Comparison of ENCODE assay signal across 8 mouse cellular contexts in the genomic region with DNA sequence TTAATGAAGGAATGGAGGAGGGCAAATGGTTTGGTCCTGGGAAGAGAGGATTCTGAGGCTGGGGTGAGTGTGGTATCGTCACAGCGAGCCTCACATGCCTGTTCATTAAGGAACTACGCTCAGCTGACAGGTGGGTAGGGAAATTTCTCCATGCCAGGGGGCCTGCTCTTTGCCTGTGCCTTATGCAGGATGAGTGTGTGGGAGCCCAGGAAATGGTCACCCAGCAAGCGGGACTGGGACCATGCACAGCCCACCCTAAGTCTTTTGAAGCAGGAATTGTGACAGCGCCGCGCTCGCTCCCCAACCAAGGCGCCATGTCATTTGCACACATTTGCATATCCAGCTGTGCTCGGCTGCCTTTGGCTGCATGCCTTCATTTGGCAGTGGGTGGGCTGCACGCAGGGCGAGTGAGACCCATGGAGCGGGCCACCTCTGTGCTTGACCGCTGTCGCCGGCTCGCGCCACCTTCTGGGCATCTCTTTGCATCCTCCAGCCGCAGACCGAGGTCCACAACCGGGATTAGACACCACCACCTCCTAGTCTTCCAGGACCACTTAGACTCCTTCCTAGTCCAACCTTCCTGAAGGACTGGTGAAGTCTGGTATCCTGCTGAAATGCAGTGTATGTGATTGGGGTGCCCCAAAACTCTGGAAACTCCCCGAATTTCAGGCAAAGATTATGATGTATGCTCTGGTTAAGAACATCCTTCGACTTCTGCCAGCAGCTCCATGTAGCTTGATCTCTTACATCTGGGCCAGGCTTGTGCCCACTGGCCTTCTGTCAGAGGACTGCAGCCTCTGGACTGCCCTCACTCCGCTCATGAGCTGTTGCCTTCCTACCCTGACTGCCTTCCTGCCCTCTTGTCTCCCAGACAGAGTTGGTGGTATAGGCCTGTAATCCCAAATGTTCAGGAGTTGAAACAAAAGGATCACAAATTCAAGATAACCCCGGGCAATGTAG. TPM values are rescaled to one million over a fixed set of nuclear protein-coding genes. Genes with fewer than 3 reads are reported as not detected.
A peak's percentile ranks its signal among the peaks of the same experiment; 100 is the strongest.
DNase-seq lines count a peak whose midpoint lies in the region; ATAC-seq and TF ChIP-seq lines count a peak whose summit lies in the region.

No protein-coding gene starts in this region.

- H3K9me3 ChIP-seq in limb, embryonic 15.5 days: no peaks in the 10 kb centered on the region
- no peaks in the 10 kb centered on the region for H3K9me3 ChIP-seq in stomach, embryonic 14.5 days (ENCODE audit: control insufficient read depth, low read depth, low read length)

- no peaks in the 10 kb centered on the region for H3K36me3 ChIP-seq in limb, embryonic 15.5 days
- H3K36me3 ChIP-seq in stomach, embryonic 14.5 days (ENCODE audit: control insufficient read depth, insufficient read depth, low read length): no peaks in the 10 kb centered on the region

- peak overlapping the region; percentile 76 for H3K4me2 ChIP-seq in limb, embryonic 15.5 days
- H3K4me2 ChIP-seq in stomach, embryonic 14.5 days (replicated peaks; ENCODE audit: low read depth, low read length): peak overlapping the region; percentile 70

- peaks cover 27% of the 10 kb centered on the region for H3K27me3 ChIP-seq in limb, embryonic 15.5 days
- H3K27me3 ChIP-seq in stomach, embryonic 14.5 days (ENCODE audit: control insufficient read depth, insufficient read depth, low read length): no peaks in the 10 kb centered on the region

- ATAC-seq in granulocyte monocyte progenitor cell, adult 5-6 weeks (replicated peaks; ENCODE audit: poor library complexity, severe bottlenecking): peak; percentile 8; the same call in 1 of the 2 replicates
- ATAC-seq in limb, embryonic 15.5 days (ENCODE audit: insufficient number of reproducible peaks, low FRiP score, low TSS enrichment, low read depth): no peak; the same call in 1 of the 2 replicates
- no peak for ATAC-seq in stomach, embryonic 14.5 days (ENCODE audit: insufficient number of reproducible peaks, insufficient read depth, low FRiP score, low read depth)

- no peak overlapping the region for H3K27ac ChIP-seq in limb, embryonic 15.5 days
- no peak overlapping the region for H3K27ac ChIP-seq in stomach, embryonic 14.5 days (ENCODE audit: low read length)

- DNase-seq in kidney, postnatal 10 days: peak; percentile 72
- no peak for DNase-seq in kidney, adult 9 months
- DNase-seq in brain, embryonic 14.5 days (ENCODE audit: low read depth): peak; percentile 63
- DNase-seq in frontal cortex, postnatal 10 days (ENCODE audit: low spot score in 2 of 2): no peak
- DNase-seq in layer of hippocampus, postnatal 36 days: no peak

- WGBS in limb, embryonic 15.5 days: 10% methylated on average over 25 of the region's 25 CpGs
- 11% methylated on average over 25 of the region's 25 CpGs for WGBS in stomach, embryonic 14.5 days

- peaks cover 21% of the 10 kb centered on the region for H3K4me1 ChIP-seq in limb, embryonic 15.5 days
- peaks cover 12% of the 10 kb centered on the region; the same call in 1 of the 2 replicates for H3K4me1 ChIP-seq in stomach, embryonic 14.5 days (ENCODE audit: control insufficient read depth, insufficient read depth, low read length)

- TF ChIP-seq POLR2A in brain, embryonic 14.5 days (IDR thresholded peaks at IDR 0.05; ENCODE audit: borderline replicate concordance, extremely low read depth, insufficient read depth, insufficient read length, poor library complexity, severe bottlenecking): no peak

- H3K9ac ChIP-seq in limb, embryonic 15.5 days: no peak overlapping the region
- H3K9ac ChIP-seq in stomach, embryonic 14.5 days (replicated peaks; ENCODE audit: low read depth, low read length): no peak overlapping the region

- 0 out of 2 replicates have a peak, but pooled peaks have one; percentile 10 for TF ChIP-seq CTCF in brain, embryonic 14.5 days (IDR thresholded peaks at IDR 0.05; ENCODE audit: borderline replicate concordance, extremely low read depth, insufficient read depth, insufficient read length)

- peak overlapping the region; percentile 40 for H3K4me3 ChIP-seq in limb, embryonic 15.5 days
- H3K4me3 ChIP-seq in stomach, embryonic 14.5 days (ENCODE audit: low read depth, low read length): peak overlapping the region; percentile 28

RNA-seq across cellular contexts. Expression of gene Smug1, which starts 17.0 kb away (rescaled TPM):
- polyA plus RNA-seq in brain, embryonic 14.5 days (2012; rRNA removed): 30.5 and 31.6 TPM in 2 replicates
- total RNA-seq in granulocyte monocyte progenitor cell, adult 5-6 weeks (2014; fragmentation: Nextera tagmentation): 3.3 and 4.7 TPM in 2 replicates
- 1.8 and 4.0 TPM in 2 replicates for total RNA-seq in granulocyte monocyte progenitor cell, adult 5-6 weeks (2017)
- polyA plus RNA-seq in limb, embryonic 15.5 days (2015; fragmentation: Nextera tagmentation; extraction: Ambion mirVana): 17.0 and 18.3 TPM in 2 replicates
- polyA plus RNA-seq in stomach, embryonic 14.5 days (2014; fragmentation: Nextera tagmentation; extraction: Ambion mirVana): 21.4 and 22.2 TPM in 2 replicates
- 10 to 100 TPM; 20.9 to 22.5 TPM for total RNA-seq in layer of hippocampus, postnatal 36 days (2021)

RNA-seq across cellular contexts. Expression of gene Cbx5, which starts 55.7 kb away (rescaled TPM):
- polyA plus RNA-seq in brain, embryonic 14.5 days (2012; rRNA removed): 101 and 118 TPM in 2 replicates
- total RNA-seq in granulocyte monocyte progenitor cell, adult 5-6 weeks (2014; fragmentation: Nextera tagmentation): 105 and 120 TPM in 2 replicates
- total RNA-seq in granulocyte monocyte progenitor cell, adult 5-6 weeks (2017): 225 and 229 TPM in 2 replicates
- polyA plus RNA-seq in limb, embryonic 15.5 days (2015; fragmentation: Nextera tagmentation; extraction: Ambion mirVana): 92.8 and 98.4 TPM in 2 replicates
- polyA plus RNA-seq in stomach, embryonic 14.5 days (2014; fragmentation: Nextera tagmentation; extraction: Ambion mirVana): 141 and 154 TPM in 2 replicates
- 100 to 1,000 TPM; 188 to 189 TPM for total RNA-seq in layer of hippocampus, postnatal 36 days (2021)

RNA-seq across cellular contexts. Expression of gene Hnrnpa1, which starts 56.3 kb away (rescaled TPM):
- polyA plus RNA-seq in brain, embryonic 14.5 days (2012; rRNA removed): 976 and 1,085 TPM in 2 replicates
- total RNA-seq in granulocyte monocyte progenitor cell, adult 5-6 weeks (2014; fragmentation: Nextera tagmentation): 605 and 693 TPM in 2 replicates
- 956 and 1,234 TPM in 2 replicates for total RNA-seq in granulocyte monocyte progenitor cell, adult 5-6 weeks (2017)
- polyA plus RNA-seq in limb, embryonic 15.5 days (2015; fragmentation: Nextera tagmentation; extraction: Ambion mirVana): 593 and 673 TPM in 2 replicates
- polyA plus RNA-seq in stomach, embryonic 14.5 days (2014; fragmentation: Nextera tagmentation; extraction: Ambion mirVana): 852 and 906 TPM in 2 replicates
- 100 to 1,000 TPM; 257 to 272 TPM for total RNA-seq in layer of hippocampus, postnatal 36 days (2021)

Comparison
In these comparisons a context has a peak if more than half of its experiments do, and no peak if none do; other contexts are left out.
1. DNase-seq: peak in kidney, postnatal 10 days (single experiment) and brain, embryonic 14.5 days (single experiment); none in kidney, adult 9 months (single experiment), frontal cortex, postnatal 10 days (0 of 2) and layer of hippocampus, postnatal 36 days (0 of 2).